Mouse (Mus musculus) ES-E14 (cell line): ENCODE data around the gene Bicral. TPM values are rescaled to one million over a fixed set of nuclear protein-coding genes. Genes with fewer than 3 reads are reported as not detected.

Experiments used
- DNase-seq: peaks from one replicate; pipeline ENCODE4 v3.0.0-alpha.2; 2013; ENCODE audit warnings: low read depth, low spot score
- H3K27ac ChIP-seq: 2 replicates; pipeline ENCODE4 v1.5.1; 2012; ENCODE audit warnings: low read depth, mild to moderate bottlenecking, low read length, moderate library complexity, mixed read lengths; ENCODE audit not compliant: poor library complexity, insufficient read depth, severe bottlenecking
- H3K36me3 ChIP-seq: 2 replicates; pipeline ENCODE4 v1.6.1; 2012; ENCODE audit warnings: mild to moderate bottlenecking, low read length, moderate library complexity, mixed read lengths; ENCODE audit not compliant: control insufficient read depth, poor library complexity, insufficient read depth, severe bottlenecking
- H3K4me1 ChIP-seq, 2 experiments: fragments of 150-350 bp in 1 of 2; sonication (generic) in 1 of 2; 2 replicates each; pipeline ENCODE4 v1.6.1; 2012; ENCODE audit warnings: low read length in 2 of 2, mild to moderate bottlenecking in 1 of 2, mixed read lengths in 1 of 2; ENCODE audit not compliant: control insufficient read depth in 2 of 2, insufficient read depth in 2 of 2, poor library complexity in 1 of 2
- H3K4me3 ChIP-seq, 2 experiments: fragments of 150-350 bp in 1 of 2; sonication (generic) in 1 of 2; 2 replicates each; pipeline ENCODE4 v1.5.1; 2012; ENCODE audit warnings: low read length in 2 of 2, low read depth in 1 of 2, mild to moderate bottlenecking in 1 of 2, mixed read lengths in 1 of 2; ENCODE audit not compliant: insufficient read depth in 1 of 2, poor library complexity in 1 of 2, severe bottlenecking in 1 of 2
- H3K9ac ChIP-seq: 2 replicates; pipeline ENCODE4 v1.6.1; 2012; ENCODE audit warnings: low read depth, mild to moderate bottlenecking, low read length, mixed read lengths; ENCODE audit not compliant: poor library complexity, insufficient read depth, severe bottlenecking
- H3K9me3 ChIP-seq: fragments of 150-350 bp; sonication (generic); 2 replicates; pipeline ENCODE4 v1.6.1; 2012; ENCODE audit warnings: low read depth, mild to moderate bottlenecking, low read length; ENCODE audit not compliant: control insufficient read depth, insufficient read depth
- CHD2 ChIP-seq: IDR thresholded peaks from 2 replicates; pipeline ENCODE4 v1.6.1; 2014; ENCODE audit warnings: mild to moderate bottlenecking, low read depth, low read length, inconsistent platforms
- HCFC1 ChIP-seq: IDR thresholded peaks from 2 replicates; pipeline ENCODE4 v1.6.1; 2012; ENCODE audit warnings: low read length, inconsistent platforms, borderline replicate concordance; ENCODE audit not compliant: insufficient read depth
- MAFK ChIP-seq: IDR thresholded peaks from 2 replicates; pipeline ENCODE4 v1.6.1; 2014; ENCODE audit warnings: mild to moderate bottlenecking, low read depth, low read length, inconsistent platforms; ENCODE audit not compliant: insufficient read depth
- ZC3H11A ChIP-seq: IDR thresholded peaks from 2 replicates; pipeline ENCODE4 v1.6.1; 2012; ENCODE audit warnings: low read depth, mild to moderate bottlenecking, inconsistent platforms, low read length, borderline replicate concordance
- ZNF384 ChIP-seq: IDR thresholded peaks from 2 replicates; pipeline ENCODE4 v1.6.1; 2012; ENCODE audit warnings: low read depth, low read length, inconsistent platforms
- in situ Hi-C, 2 experiments: fragments of 600-800 bp; cut with MboI; formaldehyde crosslinking; loops; one replicate each; pipeline ENCODE4 v1.15.1; 2025; ENCODE audit warnings: low sequenced_read_pairs in 2 of 2, inconsistent platforms in 1 of 2; ENCODE audit not compliant: unreplicated experiment in 2 of 2
- total RNA-seq: library from RNA; depleted of rRNA; stranded (reverse); fragments of 300-350 nt; gene quantifications from 2 replicates; pipeline ENCODE4 v1.2.3, GENCODE M21; 2012

Gene Bicral
- total RNA-seq, 1 experiment: 20.2 TPM

DNA sequence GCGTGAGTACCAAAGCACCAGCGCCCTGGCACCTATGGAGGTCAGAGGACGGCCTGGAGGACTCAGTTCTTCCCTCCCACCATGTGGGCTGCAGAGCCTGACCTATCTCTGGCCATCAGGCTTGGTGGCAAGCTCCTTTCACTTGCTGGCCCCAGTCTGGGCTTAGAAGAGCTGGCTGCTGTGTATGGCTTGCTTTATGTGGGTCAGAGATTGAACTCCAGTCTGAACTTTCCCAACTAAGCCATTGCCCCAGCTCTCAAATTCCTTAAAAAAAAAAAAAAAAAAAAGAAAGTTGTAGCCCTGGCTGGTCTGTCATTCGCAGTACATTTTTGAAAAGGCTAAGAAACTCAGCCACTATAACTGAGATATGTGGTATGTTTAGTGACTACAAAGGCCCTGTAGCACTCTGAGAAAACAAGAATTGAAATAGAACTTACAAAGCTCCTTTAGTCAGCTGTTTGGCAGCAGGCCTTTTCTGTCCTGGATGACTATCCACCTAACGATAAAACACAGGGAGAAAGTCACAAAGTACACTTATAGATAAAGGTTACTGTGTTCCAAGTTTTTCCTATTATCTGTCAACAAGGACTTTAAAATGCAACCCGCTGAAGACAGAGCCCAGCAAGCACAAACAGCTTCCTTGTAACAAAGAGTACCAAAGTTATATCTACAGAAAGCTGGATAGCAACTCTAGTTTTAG lies 49.0 kb downstream of the Bicral start:
- TF ChIP-seq ZNF384 (no peak), CHD2 (no peak), HCFC1 (no peak)
- Histone ChIP-seq H3K9ac (peak overlapping the region; percentile 72; the same call in 1 of the 2 replicates), H3K27ac (peak overlapping the region; percentile 74), H3K4me3 (peak overlapping the region in 1 of 2 experiments; percentile 37; a peak in 2 of 4 replicates), H3K9me3 (no peaks in the 10 kb centered on the region), H3K36me3 (peaks cover 45% of the 10 kb centered on the region), H3K4me1 (peaks cover 10 to 15% of the 10 kb centered on the region in 2 experiments)
- in situ Hi-C loops: no loop called here
- no peak for DNase-seq

DNA sequence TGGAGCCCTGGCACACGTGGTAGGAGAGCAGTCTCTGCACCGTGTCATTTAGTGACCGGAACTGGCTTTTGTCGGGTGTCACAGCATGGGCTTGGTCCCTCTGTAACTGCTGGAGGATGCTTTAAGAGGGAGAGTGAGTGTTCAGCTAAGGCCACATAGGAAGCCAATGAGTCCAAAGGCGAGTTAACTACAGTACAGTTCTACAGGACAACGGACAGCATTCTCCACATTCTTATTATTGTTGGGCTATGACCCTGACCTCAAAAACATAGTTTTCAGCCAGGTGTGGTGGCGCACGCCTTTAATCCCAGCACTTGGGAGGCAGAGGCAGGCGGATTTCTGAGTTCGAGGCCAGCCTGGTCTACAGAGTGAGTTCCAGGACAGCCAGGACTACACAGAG lies 49.9 kb downstream of the Bicral start:
- Histone ChIP-seq H3K9me3 (no peaks in the 10 kb centered on the region), H3K27ac (peak overlapping the region; percentile 53), H3K4me1 (peaks cover 10 to 14% of the 10 kb centered on the region in 2 experiments), H3K36me3 (peaks cover 46% of the 10 kb centered on the region), H3K9ac (peak overlapping the region; percentile 48; the same call in 1 of the 2 replicates), H3K4me3 (peak overlapping the region in 1 of 2 experiments; percentile 31; a peak in 2 of 4 replicates)
- no peak for DNase-seq
- in situ Hi-C loops: no loop called here
- no peak for TF ChIP-seq ZC3H11A
- no peak for TF ChIP-seq MAFK
- TF ChIP-seq ZNF384: no peak
- no peak for TF ChIP-seq HCFC1
- TF ChIP-seq CHD2: no peak

DNA sequence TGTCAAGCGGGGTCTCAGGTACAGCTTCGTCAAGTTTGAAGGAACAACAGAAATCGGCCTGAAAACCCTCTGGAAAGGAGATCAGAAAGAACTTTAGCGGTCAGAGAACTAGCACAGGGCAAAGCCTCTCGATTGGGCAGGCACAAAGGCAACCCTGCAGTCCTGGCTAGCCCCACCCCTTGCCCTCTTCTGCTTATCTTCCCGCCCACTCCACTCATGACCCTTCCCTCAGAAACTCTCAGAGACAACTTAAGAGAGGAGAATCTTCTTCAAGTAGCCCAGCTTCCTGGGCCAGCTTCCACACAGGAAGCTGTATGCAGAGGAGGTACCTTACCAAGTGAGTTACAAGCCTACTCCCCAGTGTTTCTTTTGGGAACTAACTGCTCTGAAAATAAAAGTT lies 56.5 kb downstream of the Bicral start:
- peak overlapping the region; percentile 81 for H3K27ac ChIP-seq
- TF ChIP-seq CHD2 (no peak), MAFK (no peak), HCFC1 (no peak)
- H3K36me3 ChIP-seq: peaks cover 40% of the 10 kb centered on the region
- peaks cover 10 to 13% of the 10 kb centered on the region in 2 experiments; a peak in 2 of 4 replicates for H3K4me1 ChIP-seq
- DNase-seq: no peak
- no peaks in the 10 kb centered on the region for H3K9me3 ChIP-seq
- in situ Hi-C loops: no loop called here
- H3K4me3 ChIP-seq: peak overlapping the region; percentile 45 to 65; a peak in 3 of 4 replicates
- peak overlapping the region; percentile 67 for H3K9ac ChIP-seq

DNA sequence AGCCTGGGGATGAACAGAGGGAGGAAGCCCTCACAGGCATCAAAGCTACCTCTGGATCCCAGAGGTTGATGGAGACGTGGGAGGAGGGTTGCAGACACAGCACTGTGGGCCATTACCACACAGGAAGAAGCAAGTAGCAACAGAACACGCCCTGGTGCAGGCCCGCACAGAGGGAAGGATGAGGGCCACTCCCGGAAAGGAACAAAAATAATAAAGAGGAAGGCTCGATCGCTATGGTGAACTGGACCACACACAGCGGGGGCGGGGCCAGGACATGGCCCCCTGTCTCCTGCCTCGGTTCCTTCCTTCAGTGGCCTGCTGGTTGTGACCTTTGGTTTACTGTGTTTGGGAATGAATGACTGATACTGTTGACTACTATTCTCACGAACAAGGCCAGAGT lies 58.6 kb downstream of the Bicral start:
- peaks cover 24% of the 10 kb centered on the region for H3K36me3 ChIP-seq
- no peaks in the 10 kb centered on the region for H3K9me3 ChIP-seq
- H3K4me3 ChIP-seq: peak overlapping the region; percentile 24 to 65; a peak in 3 of 4 replicates
- H3K9ac ChIP-seq: peak overlapping the region; percentile 67; the same call in 1 of the 2 replicates
- DNase-seq: peak; percentile 81
- TF ChIP-seq ZNF384 (no peak), ZC3H11A (no peak), CHD2 (no peak), MAFK (no peak), HCFC1 (no peak)
- in situ Hi-C loops: no loop called here
- peak overlapping the region; percentile 81 for H3K27ac ChIP-seq
- peaks cover 14 to 20% of the 10 kb centered on the region in 2 experiments; a peak in 3 of 4 replicates for H3K4me1 ChIP-seq
